11 mouse cellular contexts compared by ENCODE assay signal in genomic region chr2:158258005-158258418, GRCm38 (mm10). TPM values are rescaled to one million over a fixed set of nuclear protein-coding genes. Genes with fewer than 3 reads are reported as not detected.
DNase-seq lines count a peak whose midpoint lies in the region; ATAC-seq and TF ChIP-seq lines count a peak whose summit lies in the region.
"Had no signal": no experiment of that assay in that cellular context is flagged by ENCODE, and none has a peak within 500 bp of the region (broad histone marks: within the 10 kb centered on the region; RNA-seq: fewer than 3 reads in every experiment).

Gene Bpi (plus strand): TSS chr2:158258094.

- intact Hi-C loops in left cerebral cortex, postnatal 25 days (cut with DNase I) = loop anchor here (2.0 kb wide), 1 partner anchor 49 kb away; no protein-coding TSS in a partner anchor

- H3K4me2 ChIP-seq in kidney, embryonic 15.5 days = peak within 1 kb of the TSS; percentile 44
- peak within 1 kb of the TSS; percentile 37 for H3K4me2 ChIP-seq in embryonic facial prominence, embryonic 13.5 days
- H3K4me2 ChIP-seq in hindbrain, postnatal 0 days (ENCODE audit: low read depth, low read length) = no peak within 1 kb of the TSS
- H3K4me2 ChIP-seq: neural tube, embryonic 15.5 days had no signal

- no peak for DNase-seq in kidney, postnatal 25 days
- no peak for DNase-seq in left cerebral cortex, postnatal 25 days (ENCODE audit: low spot score in 2 of 2)
- DNase-seq in hindbrain, postnatal 0 days (ENCODE audit: low spot score) = no peak

- H3K9me3 ChIP-seq in kidney, embryonic 15.5 days (replicated peaks) = no peaks in the 10 kb centered on the region
- H3K9me3 ChIP-seq in ES-Bruce4 (replicated peaks; ENCODE audit: control insufficient read depth, insufficient read depth, low read length, poor library complexity, severe bottlenecking) = no peaks in the 10 kb centered on the region
- no peaks in the 10 kb centered on the region for H3K9me3 ChIP-seq in embryonic facial prominence, embryonic 13.5 days
- no peaks in the 10 kb centered on the region for H3K9me3 ChIP-seq in hindbrain, postnatal 0 days (ENCODE audit: low read length)
- H3K9me3 ChIP-seq: neural tube, embryonic 15.5 days had no signal

- 0 out of 2 replicates have a peak within 1 kb of the TSS, but pooled peaks have one; percentile 20 for H3K27ac ChIP-seq in kidney, embryonic 15.5 days
- H3K27ac ChIP-seq in ES-Bruce4 (ENCODE audit: insufficient read depth, low read length) = no peak within 1 kb of the TSS
- peak within 1 kb of the TSS; percentile 49; the same call in 1 of the 2 replicates for H3K27ac ChIP-seq in embryonic facial prominence, embryonic 13.5 days
- no peak within 1 kb of the TSS for H3K27ac ChIP-seq in hindbrain, postnatal 0 days
- H3K27ac ChIP-seq: neural tube, embryonic 15.5 days had no signal

- no peak for TF ChIP-seq CTCF in ES-Bruce4 (IDR thresholded peaks at IDR 0.05; ENCODE audit: low read depth, low read length)
- TF ChIP-seq CTCF in hindbrain, postnatal 0 days (IDR thresholded peaks at IDR 0.05; ENCODE audit: low read depth) = no peak

- peaks cover 27% of the 10 kb centered on the region for H3K4me1 ChIP-seq in kidney, embryonic 15.5 days
- no peaks in the 10 kb centered on the region for H3K4me1 ChIP-seq in ES-Bruce4 (ENCODE audit: control insufficient read depth, insufficient read depth, low read length)
- H3K4me1 ChIP-seq in embryonic facial prominence, embryonic 13.5 days = peaks cover 22% of the 10 kb centered on the region
- no peaks in the 10 kb centered on the region for H3K4me1 ChIP-seq in hindbrain, postnatal 0 days (ENCODE audit: insufficient read depth, low read length)

- no peaks in the 10 kb centered on the region for H3K36me3 ChIP-seq in kidney, embryonic 15.5 days
- no peaks in the 10 kb centered on the region for H3K36me3 ChIP-seq in ES-Bruce4 (ENCODE audit: control insufficient read depth, insufficient read depth, low read length, poor library complexity, severe bottlenecking)
- H3K36me3 ChIP-seq in embryonic facial prominence, embryonic 13.5 days = no peaks in the 10 kb centered on the region
- no peaks in the 10 kb centered on the region for H3K36me3 ChIP-seq in hindbrain, postnatal 0 days (ENCODE audit: insufficient read depth, low read length)
- H3K36me3 ChIP-seq: neural tube, embryonic 15.5 days had no signal

- WGBS in kidney, embryonic 15.5 days = 55% methylated on average over 18 of the region's 18 CpGs
- 54% methylated on average over 18 of the region's 18 CpGs for WGBS in embryonic facial prominence, embryonic 13.5 days
- WGBS in hindbrain, postnatal 0 days = 73% methylated on average over 18 of the region's 18 CpGs

- 0 out of 2 replicates have a peak within 1 kb of the TSS, but pooled peaks have one; percentile 1 for H3K4me3 ChIP-seq in kidney, embryonic 15.5 days (replicated peaks)
- H3K4me3 ChIP-seq in ES-Bruce4 (ENCODE audit: low read depth, low read length) = peak within 1 kb of the TSS; percentile 20; the same call in 1 of the 2 replicates
- H3K4me3 ChIP-seq in embryonic facial prominence, embryonic 13.5 days = no peak within 1 kb of the TSS
- no peak within 1 kb of the TSS for H3K4me3 ChIP-seq in hindbrain, postnatal 0 days (ENCODE audit: low read length)
- H3K4me3 ChIP-seq: neural tube, embryonic 15.5 days had no signal

- TF ChIP-seq EP300 in ES-Bruce4 (IDR thresholded peaks at IDR 0.05; ENCODE audit: insufficient read depth, low read depth, low read length) = no peak

- no peak for TF ChIP-seq POLR2A in ES-Bruce4 (IDR thresholded peaks at IDR 0.05; ENCODE audit: insufficient read depth, low read length)

- no peaks in the 10 kb centered on the region for H3K27me3 ChIP-seq in kidney, embryonic 15.5 days
- H3K27me3 ChIP-seq in ES-Bruce4 (ENCODE audit: control insufficient read depth, insufficient read depth, low read length, poor library complexity, severe bottlenecking) = no peaks in the 10 kb centered on the region
- H3K27me3 ChIP-seq in embryonic facial prominence, embryonic 13.5 days = no peaks in the 10 kb centered on the region; the same call in 1 of the 2 replicates
- H3K27me3 ChIP-seq in hindbrain, postnatal 0 days (ENCODE audit: insufficient read depth, low read length) = no peaks in the 10 kb centered on the region
- H3K27me3 ChIP-seq: neural tube, embryonic 15.5 days had no signal

- H3K9ac ChIP-seq in kidney, embryonic 15.5 days = no peak within 1 kb of the TSS
- 0 out of 2 replicates have a peak within 1 kb of the TSS, but pooled peaks have one; percentile 22 for H3K9ac ChIP-seq in ES-Bruce4 (ENCODE audit: low read depth, poor library complexity, severe bottlenecking)
- 0 out of 2 replicates have a peak within 1 kb of the TSS, but pooled peaks have one; percentile 32 for H3K9ac ChIP-seq in embryonic facial prominence, embryonic 13.5 days
- no peak within 1 kb of the TSS for H3K9ac ChIP-seq in hindbrain, postnatal 0 days (replicated peaks; ENCODE audit: low read length)
- H3K9ac ChIP-seq: neural tube, embryonic 15.5 days had no signal

- peak; percentile 19; the same call in 1 of the 2 replicates for ATAC-seq in kidney, embryonic 15.5 days (replicated peaks; ENCODE audit: low FRiP score)
- no peak; the same call in 1 of the 2 replicates for ATAC-seq in embryonic facial prominence, embryonic 13.5 days (ENCODE audit: insufficient number of reproducible peaks, insufficient read depth, low FRiP score, low TSS enrichment, low read depth)
- ATAC-seq in megakaryocyte, adult 5-6 weeks (ENCODE audit: poor library complexity, severe bottlenecking) = peak; percentile 91
- ATAC-seq in hindbrain, postnatal 0 days = no peak
- no peak for ATAC-seq in inflammation-experienced regulatory T-cells, adult 6 months

RNA-seq across cellular contexts. Expression of gene Bpi, which starts in this region (rescaled TPM):
- 0.08 and 0.17 TPM in 2 replicates for polyA plus RNA-seq in kidney, embryonic 15.5 days (2015; fragmentation: Nextera tagmentation; extraction: Ambion mirVana)
- polyA plus RNA-seq in ES-Bruce4 (2011; ENCODE audit: insufficient read depth, insufficient read length, low read depth, missing spikeins) = not detected in 2 replicates
- not detected in 2 replicates for polyA plus RNA-seq in embryonic facial prominence, embryonic 13.5 days (2015; fragmentation: Nextera tagmentation; extraction: Ambion mirVana)
- not detected in 2 replicates for total RNA-seq in megakaryocyte, adult 5-6 weeks (2015)
- 0.08 TPM in 1 of 2 replicates, not detected in the other for total RNA-seq in megakaryocyte, adult 5-6 weeks (2017)
- not detected for total RNA-seq in left cerebral cortex, postnatal 25 days (2021)
- total RNA-seq in hindbrain, postnatal 0 days (2014; rRNA removed) = not detected in 2 replicates
- not detected in 2 replicates for polyA plus RNA-seq in hindbrain, postnatal 0 days (2015; fragmentation: Nextera tagmentation; extraction: Ambion mirVana)
- not detected for polyA plus RNA-seq in inflammation-experienced regulatory T-cells, adult 6 months (2017; shearing (Covaris generic))
- total RNA-seq: left cerebral cortex, postnatal 14 days had no signal
- polyA plus RNA-seq: heart, postnatal 0 days; neural tube, embryonic 15.5 days had no signal

Comparison
In these comparisons a context has a peak if more than half of its experiments do, and no peak if none do; other contexts are left out.
1. Peak in ATAC-seq, H3K4me3 ChIP-seq, H3K27ac ChIP-seq and H3K4me2 ChIP-seq in kidney, embryonic 15.5 days; RNA of the gene not detected or under 1 TPM.
2. Peak in ATAC-seq in megakaryocyte, adult 5-6 weeks; RNA of the gene not detected or under 1 TPM.
3. H3K9ac ChIP-seq: peak in ES-Bruce4 (single experiment) and embryonic facial prominence, embryonic 13.5 days (single experiment); none in kidney, embryonic 15.5 days (single experiment) and hindbrain, postnatal 0 days (single experiment).